Mouse (Mus musculus): Measurements from ENCODE around the gene Mapre3.
"Not testable (repeated sequence)": the region's sequence is repeated elsewhere in the genome, so short reads cannot be mapped to it uniquely, and the experiment has no call there.

Gene Mapre3

DNA sequence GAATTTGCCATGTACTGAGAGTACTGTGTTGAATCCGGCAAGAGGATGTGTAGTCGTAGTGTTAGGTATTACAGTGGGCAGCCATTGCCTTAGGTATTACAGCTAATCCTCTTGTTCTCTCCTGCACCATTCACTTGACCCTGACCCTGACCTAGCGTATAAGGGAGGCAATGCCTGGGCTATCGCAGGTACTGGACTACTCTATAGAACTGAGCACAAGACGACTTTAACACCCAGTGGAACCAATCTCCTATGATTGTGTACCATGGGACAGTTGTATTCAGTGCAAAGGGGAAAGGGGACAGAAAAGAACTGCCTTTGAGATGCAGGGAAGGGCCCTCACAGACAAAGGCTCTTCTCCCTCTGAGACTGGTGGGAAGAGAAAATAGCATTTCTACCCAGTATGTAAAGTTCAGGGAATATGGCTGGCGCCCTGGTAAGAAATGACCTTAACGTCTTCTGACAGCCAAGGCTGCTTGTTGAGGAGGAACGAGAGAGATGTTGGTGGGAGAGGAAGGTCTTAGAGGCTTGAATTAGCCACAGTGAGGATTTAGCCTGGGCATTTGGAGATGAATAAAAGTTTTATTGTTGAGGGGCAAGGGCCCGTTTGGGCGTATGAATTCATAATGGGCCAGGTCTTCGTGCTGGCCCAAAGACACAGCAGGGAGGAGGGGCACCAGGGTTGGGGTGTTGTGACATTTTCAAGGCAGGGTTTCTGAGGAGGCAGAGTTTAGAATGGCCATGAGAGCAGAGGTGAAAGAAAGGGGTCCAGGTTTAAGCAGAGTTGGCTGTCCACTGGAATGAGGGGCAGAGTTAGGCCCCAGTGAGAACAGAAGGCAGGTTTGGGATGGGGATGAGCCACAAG is 9.9 kb downstream of the Mapre3 start:
- DNase-seq (ENCODE audit: low read depth): no peak

DNA sequence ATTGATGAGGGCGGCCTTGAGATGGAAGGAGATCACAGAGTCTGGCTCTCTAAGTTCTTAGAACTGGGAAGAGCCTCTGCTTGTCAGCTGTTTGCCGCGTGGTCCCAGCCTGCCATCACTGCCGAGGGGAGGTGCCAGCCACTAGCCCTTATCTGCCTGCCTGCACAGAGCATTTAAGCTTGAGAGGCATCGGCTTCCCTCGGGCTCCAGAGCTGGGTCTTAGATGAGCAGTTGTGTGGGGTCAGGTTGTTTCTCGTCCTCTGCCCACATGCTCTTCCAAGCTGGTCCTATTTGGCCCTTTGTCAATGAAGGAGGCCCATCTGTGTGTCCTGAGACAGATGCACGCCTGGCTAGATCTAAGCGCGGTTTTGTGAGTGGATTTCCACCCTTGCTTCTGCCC is 10.7 kb downstream of the Mapre3 start:
- no peak for DNase-seq (ENCODE audit: low read depth)

DNA sequence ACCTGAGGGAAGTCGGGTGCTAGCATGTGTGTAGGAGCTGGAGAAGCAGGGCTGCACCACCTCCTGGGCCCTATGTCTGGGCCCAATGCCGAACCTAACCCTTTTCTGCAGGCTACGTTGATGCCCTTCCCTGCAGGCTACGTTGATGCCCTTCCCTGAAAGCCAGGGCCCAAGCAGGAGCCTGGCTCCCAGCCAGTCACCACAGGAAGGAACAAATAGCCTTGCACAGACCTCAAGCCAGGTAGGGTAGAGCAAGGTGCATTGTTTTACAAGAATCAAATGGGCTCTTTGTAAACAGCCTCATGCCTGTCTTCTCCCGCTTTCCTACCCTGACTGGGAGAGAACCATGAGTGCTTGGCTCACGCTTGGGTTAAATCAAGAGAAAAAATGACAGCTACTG is 11.4 kb downstream of the Mapre3 start:
- DNase-seq (ENCODE audit: low read depth): no peak

DNA sequence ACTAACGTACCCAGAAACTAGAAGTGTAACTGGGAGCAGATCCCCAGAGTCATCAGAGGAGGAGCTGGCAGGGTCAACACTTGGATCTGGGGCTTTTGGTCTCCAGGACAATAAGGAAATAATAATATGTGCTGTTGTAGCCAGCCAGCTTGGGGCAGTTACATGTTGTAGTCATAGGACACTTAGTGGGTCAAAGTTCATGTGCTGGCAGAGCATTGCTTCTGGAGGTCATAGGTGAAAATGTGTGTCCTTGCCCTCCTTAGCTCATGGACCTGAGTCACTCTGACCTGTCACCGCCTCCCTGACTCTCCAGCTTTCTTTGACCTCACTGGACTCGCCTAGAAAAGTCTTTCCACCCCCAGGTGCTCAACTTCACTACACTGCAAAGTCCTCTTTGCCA is 19.0 kb downstream of the Mapre3 start:
- DNase-seq (ENCODE audit: low read depth): peak; percentile 20

DNA sequence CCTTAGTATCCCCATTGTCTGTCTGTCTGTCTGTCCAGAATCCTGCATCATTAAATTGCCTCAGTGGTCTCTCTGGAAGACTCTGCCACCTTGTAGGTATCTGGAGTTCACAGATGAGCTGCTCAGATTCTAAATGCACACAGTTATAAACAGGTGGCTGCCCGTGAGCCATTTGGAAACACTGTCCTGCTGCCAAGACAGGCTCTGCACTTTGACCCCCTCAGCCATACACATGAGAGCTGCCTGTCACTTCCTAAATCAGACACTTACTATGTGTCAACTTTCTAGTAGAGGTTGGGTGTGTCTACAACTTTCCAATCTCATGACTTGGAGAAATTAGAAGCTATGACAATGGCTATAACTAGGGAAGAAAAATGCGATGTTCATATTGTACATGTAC is 25.3 kb downstream of the Mapre3 start:
- DNase-seq (ENCODE audit: low read depth): no peak

DNA sequence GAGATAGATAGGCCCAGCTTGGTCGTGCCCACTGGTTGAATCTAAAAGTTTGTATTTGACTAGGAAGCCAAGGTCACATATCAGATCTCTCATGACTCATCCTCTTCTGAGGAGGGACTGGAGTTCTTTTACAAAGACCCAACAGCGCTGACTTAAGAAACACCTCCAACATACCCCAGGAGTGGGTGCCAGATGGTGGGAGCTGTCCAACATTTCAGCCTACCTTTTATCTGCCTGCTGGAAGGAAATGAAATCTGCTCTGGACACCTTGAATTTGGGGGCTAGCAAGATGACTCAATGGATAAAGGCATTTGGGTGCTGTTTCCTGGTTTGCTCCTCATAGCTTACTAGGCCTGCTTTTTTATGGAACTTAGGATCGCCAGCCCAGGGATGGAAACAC is 27.5 kb downstream of the Mapre3 start:
- peak; percentile 53 for DNase-seq (ENCODE audit: low read depth)

DNA sequence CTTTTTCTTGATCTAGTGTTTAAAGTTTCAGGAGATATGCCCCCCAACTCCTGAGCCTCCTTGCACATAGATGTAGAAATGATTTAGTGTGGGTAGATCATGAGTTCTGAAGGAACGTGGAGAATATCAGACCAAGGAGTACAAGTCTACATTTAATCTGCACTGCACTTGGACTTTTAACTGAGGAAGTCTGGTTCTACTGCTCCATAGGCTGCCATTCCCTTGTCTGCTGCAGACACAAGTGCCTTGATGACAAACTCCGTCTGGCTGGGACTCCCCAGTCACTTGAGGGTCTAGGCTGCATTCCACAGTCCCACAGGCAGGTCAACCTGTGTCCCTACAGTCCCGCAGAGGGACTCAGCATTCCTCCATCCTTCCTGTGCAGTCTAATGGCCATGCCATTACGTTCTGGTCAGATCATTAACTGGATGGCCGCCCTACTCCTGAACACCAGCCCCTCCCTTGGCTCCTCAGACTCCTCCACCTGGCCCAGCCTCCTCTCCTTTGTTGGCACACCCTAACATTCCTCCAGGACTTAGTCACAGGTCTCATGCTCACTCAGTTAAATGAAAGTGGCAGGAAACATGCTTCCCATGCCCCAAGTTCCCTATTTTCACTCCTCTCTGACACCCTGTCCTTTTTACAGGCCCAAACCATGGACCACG is 35.6 kb downstream of the Mapre3 start:
- peak; percentile 70 for DNase-seq (ENCODE audit: low read depth)

DNA sequence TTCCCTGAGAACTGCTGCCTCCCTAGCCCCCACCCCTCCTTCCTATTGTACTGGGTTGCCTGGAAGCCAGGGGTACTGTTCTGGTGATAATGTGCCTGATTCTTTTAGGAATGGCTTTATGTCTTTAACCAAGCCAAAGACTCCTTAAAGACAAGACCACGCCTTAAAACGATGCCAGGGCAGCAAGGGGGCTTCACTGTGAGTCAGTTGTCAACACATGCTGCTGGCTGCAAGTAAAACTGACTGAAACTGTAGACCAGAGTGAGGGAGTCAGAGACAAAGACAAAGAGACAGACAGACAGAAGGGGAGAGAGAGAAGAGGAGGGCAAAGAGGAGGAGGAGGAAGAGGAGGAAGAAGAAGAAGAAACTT is 36.1 kb downstream of the Mapre3 start:
- DNase-seq (ENCODE audit: low read depth): peak; percentile 56

DNA sequence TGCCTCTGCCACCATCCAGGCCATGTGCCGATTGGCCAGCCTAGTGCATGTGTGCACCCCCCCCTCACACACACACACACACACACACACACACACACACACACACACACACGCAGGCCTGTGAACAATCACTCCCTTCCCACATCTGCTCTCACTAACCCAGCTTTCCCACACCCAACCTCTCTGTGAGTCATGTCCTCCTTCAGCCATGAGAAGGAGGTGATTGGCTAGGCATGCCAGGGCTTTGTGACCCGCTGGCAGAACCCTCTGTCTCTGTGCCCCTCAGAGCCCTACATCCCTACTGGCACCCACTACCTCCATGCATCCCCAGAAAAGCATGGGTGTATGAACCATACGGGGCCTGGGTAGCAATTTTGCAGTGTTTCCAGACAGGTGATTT is 39.1 kb downstream of the Mapre3 start:
- peak; percentile 68 for DNase-seq (ENCODE audit: low read depth)

DNA sequence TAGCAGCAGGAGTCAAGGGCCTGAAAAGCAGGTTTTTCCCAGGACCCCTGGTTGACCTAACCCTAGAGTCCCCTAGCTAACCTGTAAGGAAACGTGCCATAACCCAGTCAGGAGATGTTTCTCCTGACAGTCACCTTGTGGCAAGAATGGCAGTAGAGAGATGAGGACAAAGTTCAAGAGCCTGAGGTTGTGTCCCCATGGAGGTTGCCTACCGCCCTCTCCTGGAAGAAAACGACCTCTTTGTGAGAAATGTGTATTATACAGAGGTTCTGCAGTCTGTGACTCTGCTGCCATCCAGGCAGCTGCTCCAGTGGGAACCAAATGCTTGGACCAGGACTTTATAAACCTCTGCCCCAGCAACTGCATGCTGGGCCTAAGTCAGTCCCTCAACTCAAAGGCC is 41.2 kb downstream of the Mapre3 start:
- DNase-seq (ENCODE audit: low read depth): peak; percentile 22

DNA sequence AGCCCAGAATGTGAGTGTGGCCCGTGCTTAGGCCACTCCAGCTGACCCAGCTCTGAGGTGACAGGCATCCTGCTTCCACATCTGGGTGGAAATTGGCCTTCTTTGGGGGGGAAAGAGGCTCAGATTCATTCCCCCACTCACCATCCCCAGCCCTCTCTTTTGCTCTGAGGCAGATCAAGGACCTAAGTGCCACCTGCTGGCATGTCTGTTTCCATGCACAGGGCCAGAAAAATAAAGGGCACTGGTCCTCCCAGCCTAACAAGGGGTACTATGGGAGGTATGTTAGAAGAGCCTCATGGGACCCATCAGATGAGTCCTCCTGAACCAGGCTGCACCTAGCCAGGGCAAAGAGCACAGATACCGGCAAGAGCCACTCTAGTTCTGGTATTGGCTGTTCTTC is 41.7 kb downstream of the Mapre3 start:
- no peak for DNase-seq (ENCODE audit: low read depth)

DNA sequence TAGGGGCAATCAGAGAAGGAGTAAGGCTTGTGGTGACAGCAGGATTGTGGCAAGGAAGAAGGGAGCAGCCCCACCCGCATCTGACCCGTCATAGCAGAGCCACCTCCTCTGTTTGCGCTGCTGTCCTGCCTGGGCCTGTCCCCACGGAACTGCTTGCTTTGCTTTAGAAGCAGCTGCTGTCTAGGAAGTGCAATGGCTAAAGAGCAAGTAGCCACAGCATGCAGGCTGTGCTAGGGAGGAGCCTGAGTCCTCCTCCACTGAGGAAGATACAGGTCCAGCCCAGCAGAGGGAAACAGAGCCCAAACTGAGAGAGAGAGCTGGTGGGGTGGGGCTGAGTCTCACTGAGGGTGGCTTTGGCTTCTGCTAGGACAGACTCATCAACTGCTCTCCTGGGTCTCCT is 49.4 kb downstream of the Mapre3 start:
- no peak for DNase-seq (ENCODE audit: low read depth)

DNA sequence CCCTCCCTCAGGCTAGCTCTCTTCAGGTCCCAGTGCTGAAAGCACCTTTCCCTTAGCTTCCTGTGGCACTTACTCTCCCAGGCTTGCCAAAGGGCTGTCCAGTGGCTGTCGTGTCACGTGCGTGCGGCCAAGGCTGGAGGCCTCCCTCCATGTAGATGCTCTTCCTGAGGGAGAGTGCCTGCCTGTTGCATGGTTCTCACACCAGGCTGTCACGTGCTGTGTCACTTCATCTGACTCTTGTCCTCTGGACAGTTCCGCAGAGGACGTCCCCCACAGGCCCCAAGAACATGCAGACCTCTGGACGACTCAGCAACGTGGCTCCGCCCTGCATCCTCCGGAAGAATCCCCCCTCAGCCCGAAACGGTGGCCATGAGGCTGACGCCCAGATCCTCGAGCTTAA is 49.9 kb downstream of the Mapre3 start:
- DNase-seq (ENCODE audit: low read depth): no peak

DNA sequence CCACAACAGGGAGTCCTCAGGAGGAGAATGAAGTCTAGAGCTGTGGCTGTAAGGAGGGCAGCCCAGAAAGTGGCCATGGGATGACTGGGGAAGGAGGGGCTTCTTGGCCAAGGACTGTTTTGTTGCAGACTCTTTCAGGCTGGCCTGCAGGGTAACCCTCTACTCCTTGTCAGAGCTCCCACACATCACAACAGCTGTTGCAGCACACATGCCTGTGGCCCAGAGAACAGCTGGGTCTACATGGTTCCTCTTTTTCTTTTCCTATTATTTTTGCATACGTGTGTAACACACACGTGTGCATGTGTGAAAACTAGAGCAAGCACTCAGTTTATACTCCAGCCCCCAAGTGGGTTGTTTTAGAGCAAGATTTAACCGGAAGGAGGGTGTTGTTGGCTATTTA is 52.4 kb downstream of the Mapre3 start:
- no peak for DNase-seq (ENCODE audit: low read depth)

DNA sequence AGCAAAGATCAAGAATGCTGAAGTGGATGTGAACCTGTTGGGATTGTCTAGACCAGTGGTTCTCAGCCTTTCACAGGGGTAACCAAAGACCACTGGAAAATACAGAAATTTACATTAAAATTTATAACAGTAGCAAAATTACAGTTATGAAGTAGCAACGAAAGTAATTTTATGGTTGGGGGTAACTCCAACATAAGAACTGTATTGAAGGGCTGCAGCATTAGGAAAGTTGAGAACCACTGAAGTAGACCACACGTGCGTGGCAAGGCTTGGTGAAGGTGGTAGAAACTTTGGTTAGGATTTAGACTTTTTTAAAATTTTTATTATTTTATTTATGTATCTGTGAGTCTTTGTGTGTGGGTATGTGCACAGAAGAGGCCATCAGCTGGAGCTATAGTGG is 53.3 kb downstream of the Mapre3 start, which contains the start of gene Tmem214:
TSS of gene Tmem214 (plus strand) at position 301 of the 400 bp plus-strand sequence.
- DNase-seq (ENCODE audit: low read depth): no peak

DNA sequence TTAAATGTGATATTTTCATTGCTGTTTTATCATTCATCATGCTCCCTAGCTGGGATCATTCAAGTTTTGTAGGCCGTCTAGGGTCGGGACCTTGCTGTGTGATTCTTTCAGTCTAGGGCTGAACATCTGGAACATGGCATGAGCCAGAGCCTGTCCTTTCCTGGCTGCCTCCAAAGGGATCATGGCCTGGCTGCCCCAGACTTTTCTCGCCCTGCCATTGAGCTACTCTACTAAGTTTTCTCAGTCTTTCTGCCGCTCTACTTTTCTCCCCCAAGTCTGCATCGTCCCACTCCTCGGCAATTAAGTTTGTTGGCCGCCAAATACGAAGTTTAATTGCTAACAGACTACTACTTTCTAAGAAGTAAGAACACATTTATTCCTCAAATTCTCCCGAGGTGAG is 54.5 kb downstream of the Mapre3 start:
- peak; percentile 56 for DNase-seq (ENCODE audit: low read depth)

DNA sequence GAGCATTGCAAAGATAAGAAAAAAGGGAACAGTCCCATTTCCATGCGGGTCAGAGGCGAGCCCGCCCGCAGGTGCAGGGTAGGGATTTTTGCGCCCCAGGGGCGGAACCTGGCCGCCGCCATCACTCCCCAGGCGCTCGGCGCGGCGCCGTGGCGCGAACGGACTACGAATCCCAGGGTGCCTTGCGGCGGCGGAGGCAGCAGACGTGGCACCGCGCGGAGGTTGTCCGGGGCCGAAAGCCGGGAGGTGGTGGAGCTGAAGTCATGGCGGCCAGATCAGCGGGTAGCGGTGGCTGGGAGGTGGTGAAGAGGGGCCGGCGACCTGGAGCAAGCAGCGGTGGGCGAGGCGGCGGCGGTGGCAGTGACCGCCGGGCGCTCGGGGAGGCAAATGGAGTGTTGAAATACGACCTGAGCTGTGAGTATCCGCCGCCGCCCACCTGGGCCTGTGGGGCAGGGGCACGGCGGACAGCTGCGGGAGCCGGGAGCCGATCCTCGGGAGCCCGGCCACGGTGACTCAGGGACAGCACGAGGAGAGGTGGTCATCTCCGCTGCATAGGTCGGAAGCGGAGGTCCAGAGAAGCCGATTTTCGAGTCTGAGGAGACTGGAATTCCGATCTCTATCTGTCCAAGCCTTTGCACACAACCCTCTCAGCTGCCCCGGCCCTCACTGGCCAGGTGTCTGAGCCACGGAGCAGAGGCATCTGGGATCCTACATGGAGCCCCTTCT is 55.1 kb downstream of the Mapre3 start:
- DNase-seq (ENCODE audit: low read depth): peak; percentile 94

DNA sequence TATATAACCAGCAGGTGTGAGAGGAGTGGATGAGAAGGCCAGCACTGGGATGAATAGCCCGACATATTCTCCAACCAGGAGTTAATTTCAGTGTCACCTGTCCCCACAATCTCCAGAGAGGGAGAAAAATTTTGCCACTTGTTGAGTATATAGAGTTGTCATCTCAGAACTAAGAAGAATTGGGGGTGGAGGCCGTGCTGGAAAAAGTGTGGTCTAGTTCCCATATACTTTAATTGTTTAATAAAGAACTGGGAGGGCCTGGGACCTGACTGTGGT is 55.6 kb downstream of the Mapre3 start:
- DNase-seq (ENCODE audit: low read depth): no peak

DNA sequence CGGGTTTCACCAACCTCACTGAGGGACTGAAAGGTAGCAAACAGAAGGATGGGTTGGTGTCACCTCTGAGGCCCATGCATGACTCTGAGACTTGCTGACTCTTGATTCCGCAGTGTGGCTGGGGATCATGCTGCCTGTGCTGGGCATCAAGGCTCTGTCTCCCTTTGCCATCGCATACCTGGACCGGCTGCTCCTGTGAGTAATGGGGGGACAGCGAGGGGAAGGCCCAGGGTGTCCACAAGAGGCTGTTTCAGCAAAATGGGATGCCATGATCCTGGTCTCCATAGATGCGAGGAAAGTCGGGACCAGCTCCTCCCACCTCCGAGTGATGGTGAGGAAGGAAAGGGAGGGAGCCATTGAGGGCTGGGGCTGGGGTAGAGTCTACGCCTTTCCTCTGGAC is 58.1 kb downstream of the Mapre3 start:
- no peak for DNase-seq (ENCODE audit: low read depth)

DNA sequence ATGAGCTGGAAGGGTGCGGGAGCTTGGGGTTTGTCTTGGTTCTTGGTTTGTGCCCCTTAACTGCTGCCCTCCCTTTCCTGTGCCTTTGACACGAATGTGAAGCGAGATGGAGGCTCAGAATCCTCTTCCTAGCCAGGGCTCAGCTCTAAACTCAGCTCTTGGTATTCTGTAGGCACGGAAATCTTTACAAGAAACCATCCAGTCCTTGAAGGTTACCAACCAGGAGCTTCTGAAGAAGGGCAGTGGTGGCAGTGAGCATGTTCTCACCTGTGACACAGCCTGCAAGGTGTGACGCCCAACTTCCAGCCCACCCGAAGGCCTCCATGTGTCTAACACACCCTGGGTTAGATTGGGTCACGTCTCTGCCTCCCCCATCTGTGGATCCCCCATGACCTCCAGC is 59.9 kb downstream of the Mapre3 start:
- DNase-seq (ENCODE audit: low read depth): no peak

DNA sequence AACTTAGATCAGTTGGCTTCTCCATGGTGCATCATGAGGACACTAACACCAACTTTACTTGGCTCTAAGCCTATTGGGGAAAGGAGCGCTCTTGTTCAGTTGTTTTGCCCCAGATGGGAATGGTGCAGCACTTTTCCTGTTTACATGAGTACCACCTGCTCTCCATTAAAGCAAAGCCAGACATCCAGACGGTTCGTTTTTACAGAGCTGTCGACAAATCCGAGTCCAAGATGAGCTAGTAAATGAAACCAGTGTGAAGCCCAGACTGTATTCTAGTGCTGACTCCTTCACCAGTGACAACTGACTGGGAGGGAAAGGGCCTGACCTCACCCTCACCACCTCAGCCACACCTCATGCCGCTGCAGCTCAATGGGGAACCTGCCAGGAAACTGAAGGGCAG is 64.2 kb downstream of the Mapre3 start:
- DNase-seq (ENCODE audit: low read depth): peak; percentile 60

DNA sequence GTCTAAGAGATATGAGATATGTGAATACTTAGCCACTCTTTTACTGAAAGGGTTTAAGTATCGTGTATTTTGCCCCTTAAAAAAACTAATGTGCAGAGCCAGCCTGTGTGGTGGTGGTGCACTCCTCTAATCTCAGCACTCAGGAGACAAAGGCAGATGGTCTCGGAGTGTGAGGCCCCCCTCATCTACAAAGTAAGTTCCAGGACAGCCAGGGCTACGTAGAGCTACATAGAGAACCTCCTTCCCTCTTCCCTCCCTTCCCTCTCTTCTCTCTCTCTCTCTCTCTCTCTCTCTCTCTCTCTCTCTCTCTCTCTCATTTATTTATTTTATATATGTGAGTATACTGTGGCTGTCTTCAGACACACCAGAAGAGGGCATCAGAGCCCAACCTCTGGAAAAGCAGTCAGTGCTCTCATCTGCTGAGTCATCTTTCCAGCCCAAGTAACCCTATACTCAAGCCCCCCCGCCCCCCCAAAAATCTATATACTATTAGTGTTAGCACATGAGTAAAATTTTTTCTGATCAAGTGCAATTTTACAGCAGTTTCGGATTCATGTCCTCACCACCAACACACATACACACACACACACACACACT is 65.0 kb downstream of the Mapre3 start:
- peak; percentile 74 for DNase-seq (ENCODE audit: low read depth)

DNA sequence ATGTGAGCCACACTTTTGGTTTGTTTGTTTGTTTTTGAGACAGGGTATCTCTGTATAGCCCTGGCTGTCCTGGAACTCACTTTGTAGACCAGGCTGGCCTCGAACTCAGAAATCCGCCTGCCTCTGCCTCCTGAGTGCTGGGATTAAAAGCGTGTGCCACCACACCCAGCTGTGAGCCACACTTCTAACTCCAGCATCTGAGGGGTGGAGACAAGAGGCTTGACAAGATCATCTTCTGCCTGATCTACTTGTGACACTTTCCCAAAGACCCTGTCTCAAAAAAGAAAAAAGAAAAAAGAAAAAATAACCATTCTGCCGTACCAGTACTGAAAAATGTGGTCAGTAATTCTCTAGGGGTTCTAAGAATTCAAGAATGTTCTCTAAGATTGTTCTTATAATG is 67.4 kb downstream of the Mapre3 start:
- DNase-seq (ENCODE audit: low read depth): not testable (repeated sequence)

All from NIH3T3 (cell line).